Mouse (Mus musculus) layer of hippocampus, adult 9-10 months (tissue): Measurements from ENCODE around the gene Samd4b.

Experiments used
- DNase-seq: peaks from one replicate; pipeline ENCODE4 v3.0.0; 2022; ENCODE audit warnings: low spot score

Gene Samd4b

GRCm38 (mm10) chr7:28355221-28355620, 242.7 kb downstream of the Samd4b start:
- DNase-seq: no peak

- no peak for DNase-seq
Measured at GRCm38 (mm10) chr7:28354596-28354995, 243.3 kb downstream of the Samd4b start.

GRCm38 (mm10) chr7:28354113-28354581, 243.8 kb downstream of the Samd4b start:
- DNase-seq: no peak

DNA sequence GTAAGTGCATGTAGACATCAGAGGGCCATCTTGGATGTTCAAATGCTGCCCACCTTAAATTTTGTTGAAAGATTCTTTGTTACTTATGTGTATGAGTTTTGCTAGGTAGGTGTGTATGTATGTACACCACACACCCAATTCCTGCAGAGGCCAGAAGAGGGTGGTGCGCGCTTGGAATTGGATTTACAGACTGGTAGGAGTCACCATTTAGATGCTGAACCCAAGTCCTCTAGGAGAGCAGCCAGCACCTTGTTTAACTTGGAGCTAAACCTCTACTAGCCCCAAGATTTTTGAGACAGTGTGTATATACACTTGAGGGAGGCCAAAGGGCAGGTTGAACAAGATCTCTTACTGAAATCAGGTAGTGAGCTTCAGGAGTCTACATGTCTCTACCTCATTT, 244.7 kb downstream of the Samd4b start:
- DNase-seq: no peak

- no peak for DNase-seq
Measured at GRCm38 (mm10) chr7:28351676-28352191, 246.2 kb downstream of the Samd4b start.

GRCm38 (mm10) chr7:28350155-28350883, 247.6 kb downstream of the Samd4b start, which contains the start of gene Rps16:
TSS of gene Rps16 (plus strand) at chr7:28350652.
- DNase-seq: peak; percentile 88
